Mouse (Mus musculus) lung, embryonic 14.5 days (tissue): ENCODE measurements around the gene Etv4. TPM values are rescaled to one million over a fixed set of nuclear protein-coding genes. Genes with fewer than 3 reads are reported as not detected.
A peak's percentile ranks its signal among the peaks of the same experiment; 100 is the strongest.

ENCODE experiments used
- ATAC-seq: fragments of 200-750 bp; cut with Nextera tagmentation; 2 replicates; pipeline ENCODE4 v1.8.0; 2017; ENCODE audit warnings: mild to moderate bottlenecking, moderate TSS enrichment, moderate library complexity; ENCODE audit not compliant: insufficient read depth
- DNase-seq: peaks from one replicate; pipeline ENCODE4 v3.0.0-alpha.2; 2015
- H3K27ac ChIP-seq: fragments of 300-500 bp; sonication (generic); 2 replicates; pipeline ENCODE4 v1.5.1; 2014; ENCODE audit warnings: low read depth, mild to moderate bottlenecking, moderate library complexity
- H3K27me3 ChIP-seq: fragments of 300-500 bp; sonication (generic); 2 replicates; pipeline ENCODE4 v1.6.1; 2014; ENCODE audit warnings: low read length, control low read depth; ENCODE audit not compliant: insufficient read depth
- H3K36me3 ChIP-seq: fragments of 300-500 bp; sonication (generic); 2 replicates; pipeline ENCODE4 v1.6.1; 2014; ENCODE audit warnings: control low read depth; ENCODE audit not compliant: insufficient read depth
- H3K4me1 ChIP-seq: fragments of 300-500 bp; sonication (generic); 2 replicates; pipeline ENCODE4 v1.6.1; 2014; ENCODE audit warnings: antibody characterized with exemption, control low read depth; ENCODE audit not compliant: insufficient read depth
- H3K4me2 ChIP-seq: fragments of 300-500 bp; sonication (generic); 2 replicates; pipeline ENCODE4 v1.6.1; 2014; ENCODE audit warnings: mild to moderate bottlenecking
- H3K4me3 ChIP-seq: fragments of 300-500 bp; sonication (generic); 2 replicates; pipeline ENCODE4 v1.5.1; 2014; ENCODE audit warnings: low read depth, low read length
- H3K9ac ChIP-seq: fragments of 300-500 bp; sonication (generic); 2 replicates; pipeline ENCODE4 v1.6.1; 2014
- H3K9me3 ChIP-seq: fragments of 300-500 bp; sonication (generic); 2 replicates; pipeline ENCODE4 v1.6.1; 2016; ENCODE audit warnings: low read depth, low read length, control low read depth
- CTCF ChIP-seq: IDR thresholded peaks from 2 replicates; pipeline ENCODE4 v1.5.1; 2016; ENCODE audit warnings: antibody characterized with exemption, low read depth
- WGBS: fragments of 180-500 bp; shearing (Covaris S2); extraction: QIAGEN DNeasy Blood & Tissue Kit; methylation state at CpG from one replicate; pipeline ENCODE4 v1.1.7; 2014; 5-methylcytosine and 5-hydroxymethylcytosine counted together
- polyA plus RNA-seq: library from polyadenylated mRNA; unstranded; fragments of >200 nt; fragmentation: Nextera tagmentation; extraction: Ambion mirVana; gene quantifications from 2 replicates; pipeline ENCODE4 v1.2.1, GENCODE M21; 2014

The Etv4 gene
- 14.6 and 14.8 TPM in 2 replicates for polyA plus RNA-seq

- H3K27ac ChIP-seq, result peak within 1 kb of the TSS; percentile 78
- H3K36me3 ChIP-seq, result no peaks in the 10 kb centered on the region
- peak within 1 kb of the TSS; percentile 55 for H3K4me3 ChIP-seq
- H3K9me3 ChIP-seq, result no peaks in the 10 kb centered on the region
- peak within 1 kb of the TSS; percentile 98 for H3K4me2 ChIP-seq
- ATAC-seq (peak; percentile 89), DNase-seq (peak; percentile 96)
- H3K27me3 ChIP-seq, result peaks cover 51% of the 10 kb centered on the region
- WGBS, result under 1% methylated on average over 33 of the region's 35 CpGs
- H3K9ac ChIP-seq, result peak within 1 kb of the TSS; percentile 65
- H3K4me1 ChIP-seq, result peaks cover 13% of the 10 kb centered on the region
- TF ChIP-seq CTCF, result no peak
These were observed at the start of gene Etv4 for GRCm38 (mm10) chr11:101785143-101785851. Etv4 (minus strand) TSS chr11:101785371.

GRCm38 (mm10) chr11:101832001-101832400 lies 46.8 kb upstream of the Etv4 start:
- H3K4me1 ChIP-seq, result 0 out of 2 replicates have a peak, but pooled peaks cover 4% of the 10 kb centered on the region
- H3K27ac ChIP-seq, result peak overlapping the region; percentile 44; the same call in 1 of the 2 replicates
- no peaks in the 10 kb centered on the region for H3K27me3 ChIP-seq
- DNase-seq, result peak; percentile 72
- ATAC-seq, result peak; percentile 52; the same call in 1 of the 2 replicates
- H3K9ac ChIP-seq, result no peak overlapping the region
- H3K4me3 ChIP-seq, result no peak overlapping the region
- 43% methylated on average over 7 of the region's 7 CpGs for WGBS
- no peak for TF ChIP-seq CTCF
- no peak overlapping the region for H3K4me2 ChIP-seq
- no peaks in the 10 kb centered on the region for H3K36me3 ChIP-seq
- no peaks in the 10 kb centered on the region for H3K9me3 ChIP-seq

GRCm38 (mm10) chr11:101830616-101831015 lies 45.4 kb upstream of the Etv4 start:
- no peaks in the 10 kb centered on the region for H3K9me3 ChIP-seq
- H3K27ac ChIP-seq, result peak overlapping the region; percentile 64; the same call in 1 of the 2 replicates
- no peak overlapping the region for H3K4me3 ChIP-seq
- TF ChIP-seq CTCF, result no peak
- H3K27me3 ChIP-seq, result no peaks in the 10 kb centered on the region
- H3K4me2 ChIP-seq, result no peak overlapping the region; the same call in 1 of the 2 replicates
- peak; percentile 25; the same call in 1 of the 2 replicates for ATAC-seq
- no peak overlapping the region for H3K9ac ChIP-seq
- no peaks in the 10 kb centered on the region for H3K36me3 ChIP-seq
- 54% methylated on average over 8 of the region's 8 CpGs for WGBS
- DNase-seq, result peak; percentile 28
- 0 out of 2 replicates have a peak, but pooled peaks cover 4% of the 10 kb centered on the region for H3K4me1 ChIP-seq

GRCm38 (mm10) chr11:101830112-101830511 lies 44.9 kb upstream of the Etv4 start:
- DNase-seq (peak; percentile 85), ATAC-seq (peak; percentile 52)
- H3K27ac ChIP-seq, result peak overlapping the region; percentile 64
- H3K36me3 ChIP-seq, result no peaks in the 10 kb centered on the region
- 7% methylated on average over 10 of the region's 10 CpGs for WGBS
- peak overlapping the region; percentile 44 for H3K4me2 ChIP-seq
- TF ChIP-seq CTCF, result no peak
- H3K9ac ChIP-seq, result 0 out of 2 replicates have a peak overlapping the region, but pooled peaks have one; percentile 17
- no peak overlapping the region for H3K4me3 ChIP-seq
- peaks cover 2% of the 10 kb centered on the region; the same call in 1 of the 2 replicates for H3K27me3 ChIP-seq
- H3K9me3 ChIP-seq, result no peaks in the 10 kb centered on the region
- 0 out of 2 replicates have a peak, but pooled peaks cover 4% of the 10 kb centered on the region for H3K4me1 ChIP-seq

- Histone ChIP-seq H3K4me1 (0 out of 2 replicates have a peak, but pooled peaks cover 4% of the 10 kb centered on the region), H3K4me2 (no peak overlapping the region), H3K27me3 (peaks cover 4% of the 10 kb centered on the region; the same call in 1 of the 2 replicates), H3K36me3 (no peaks in the 10 kb centered on the region), H3K27ac (no peak overlapping the region), H3K4me3 (no peak overlapping the region), H3K9me3 (no peaks in the 10 kb centered on the region), H3K9ac (no peak overlapping the region)
- no peak for TF ChIP-seq CTCF
- DNase-seq (no peak), ATAC-seq (no peak)
- WGBS, result 90% methylated on average over 4 of the region's 4 CpGs
These were observed 43.5 kb upstream of the Etv4 start for GRCm38 (mm10) chr11:101828718-101829117.

- no peak for TF ChIP-seq CTCF
- ATAC-seq, result no peak
- no peak overlapping the region for H3K9ac ChIP-seq
- H3K27me3 ChIP-seq, result peaks cover 4% of the 10 kb centered on the region; the same call in 1 of the 2 replicates
- H3K36me3 ChIP-seq, result no peaks in the 10 kb centered on the region
- WGBS, result 49% methylated on average over 3 of the region's 3 CpGs
- no peaks in the 10 kb centered on the region for H3K4me1 ChIP-seq
- H3K27ac ChIP-seq, result no peak overlapping the region
- no peak for DNase-seq
- no peak overlapping the region for H3K4me3 ChIP-seq
- no peak overlapping the region for H3K4me2 ChIP-seq
- H3K9me3 ChIP-seq, result no peaks in the 10 kb centered on the region
These were observed 38.0 kb upstream of the Etv4 start for GRCm38 (mm10) chr11:101823210-101823609.

- Histone ChIP-seq H3K4me3 (no peak overlapping the region), H3K27me3 (peaks cover 4% of the 10 kb centered on the region; the same call in 1 of the 2 replicates), H3K27ac (0 out of 2 replicates have a peak overlapping the region, but pooled peaks have one; percentile 12), H3K4me1 (no peaks in the 10 kb centered on the region), H3K4me2 (peak overlapping the region; percentile 15; the same call in 1 of the 2 replicates), H3K9me3 (no peaks in the 10 kb centered on the region), H3K36me3 (no peaks in the 10 kb centered on the region), H3K9ac (no peak overlapping the region)
- WGBS, result 30% methylated on average over 11 of the region's 11 CpGs
- DNase-seq (peak; percentile 59), ATAC-seq (0 out of 2 replicates have a peak, but pooled peaks have one; percentile 24)
- TF ChIP-seq CTCF, result no peak
These were observed 35.7 kb upstream of the Etv4 start for GRCm38 (mm10) chr11:101820899-101821298.
